Mouse (Mus musculus): Measurements from ENCODE around the gene Lmf1. TPM values are rescaled to one million over a fixed set of nuclear protein-coding genes. Genes with fewer than 3 reads are reported as not detected.

The Lmf1 gene
- polyA plus RNA-seq, 1 experiment from 2014 or later = 34.9 TPM

GRCm38 (mm10) chr17:25698446-25698845 lies 119.6 kb downstream of the Lmf1 start:
- Histone ChIP-seq H3K4me2 (no peak overlapping the region), H3K36me3 (ENCODE audit: control insufficient read depth, insufficient read depth, low read length) (no peaks in the 10 kb centered on the region), H3K27ac (ENCODE audit: low read depth, low read length) (no peak overlapping the region), H3K27me3 (ENCODE audit: control insufficient read depth, insufficient read depth, low read length) (peaks cover 6% of the 10 kb centered on the region; the same call in 1 of the 2 replicates), H3K9me3 (replicated peaks; ENCODE audit: control insufficient read depth, low read length) (no peaks in the 10 kb centered on the region), H3K4me1 (ENCODE audit: control insufficient read depth, insufficient read depth, low read length) (no peaks in the 10 kb centered on the region), H3K4me3 (ENCODE audit: low read depth, low read length) (no peak overlapping the region), H3K9ac (ENCODE audit: low read depth, low read length) (no peak overlapping the region)
- 14% methylated on average over 7 of the region's 7 CpGs for WGBS (ENCODE audit: insufficient replicate concordance)
- no peak for ATAC-seq (replicated peaks; ENCODE audit: insufficient number of reproducible peaks, low FRiP score, low TSS enrichment)

GRCm38 (mm10) chr17:25700863-25701496 lies 122.1 kb downstream of the Lmf1 start:
- no peak overlapping the region for H3K9ac ChIP-seq (ENCODE audit: low read depth, low read length)
- H3K9me3 ChIP-seq (replicated peaks; ENCODE audit: control insufficient read depth, low read length) = no peaks in the 10 kb centered on the region
- H3K4me3 ChIP-seq (ENCODE audit: low read depth, low read length) = no peak overlapping the region
- no peaks in the 10 kb centered on the region for H3K4me1 ChIP-seq (ENCODE audit: control insufficient read depth, insufficient read depth, low read length)
- H3K27ac ChIP-seq (ENCODE audit: low read depth, low read length) = no peak overlapping the region
- H3K27me3 ChIP-seq (ENCODE audit: control insufficient read depth, insufficient read depth, low read length) = peaks cover 6% of the 10 kb centered on the region; the same call in 1 of the 2 replicates
- no peak overlapping the region for H3K4me2 ChIP-seq
- no peaks in the 10 kb centered on the region for H3K36me3 ChIP-seq (ENCODE audit: control insufficient read depth, insufficient read depth, low read length)
- no peak for ATAC-seq (replicated peaks; ENCODE audit: insufficient number of reproducible peaks, low FRiP score, low TSS enrichment)
- 58% methylated on average over 9 of the region's 9 CpGs for WGBS (ENCODE audit: insufficient replicate concordance)

- no peak overlapping the region for H3K9ac ChIP-seq (ENCODE audit: low read depth, low read length)
- no peak overlapping the region for H3K27ac ChIP-seq (ENCODE audit: low read depth, low read length)
- H3K9me3 ChIP-seq (replicated peaks; ENCODE audit: control insufficient read depth, low read length) = 0 out of 2 replicates have a peak, but pooled peaks cover 2% of the 10 kb centered on the region
- ATAC-seq (replicated peaks; ENCODE audit: insufficient number of reproducible peaks, low FRiP score, low TSS enrichment) = no peak
- H3K27me3 ChIP-seq (ENCODE audit: control insufficient read depth, insufficient read depth, low read length) = no peaks in the 10 kb centered on the region; the same call in 1 of the 2 replicates
- no peaks in the 10 kb centered on the region for H3K4me1 ChIP-seq (ENCODE audit: control insufficient read depth, insufficient read depth, low read length)
- no peak overlapping the region for H3K4me2 ChIP-seq
- H3K36me3 ChIP-seq (ENCODE audit: control insufficient read depth, insufficient read depth, low read length) = no peaks in the 10 kb centered on the region
- 84% methylated on average over 2 of the region's 2 CpGs for WGBS (ENCODE audit: insufficient replicate concordance)
- H3K4me3 ChIP-seq (ENCODE audit: low read depth, low read length) = no peak overlapping the region
Measured at GRCm38 (mm10) chr17:25709994-25710393, 131.1 kb downstream of the Lmf1 start.

GRCm38 (mm10) chr17:25711136-25711535 lies 132.3 kb downstream of the Lmf1 start:
- H3K9ac ChIP-seq (ENCODE audit: low read depth, low read length) = no peak overlapping the region
- no peak overlapping the region for H3K4me2 ChIP-seq
- peaks cover 8% of the 10 kb centered on the region for H3K27me3 ChIP-seq (ENCODE audit: control insufficient read depth, insufficient read depth, low read length)
- H3K4me3 ChIP-seq (ENCODE audit: low read depth, low read length) = no peak overlapping the region
- H3K9me3 ChIP-seq (replicated peaks; ENCODE audit: control insufficient read depth, low read length) = 0 out of 2 replicates have a peak, but pooled peaks cover 2% of the 10 kb centered on the region
- 75% methylated on average over 4 of the region's 4 CpGs for WGBS (ENCODE audit: insufficient replicate concordance)
- H3K27ac ChIP-seq (ENCODE audit: low read depth, low read length) = no peak overlapping the region
- no peaks in the 10 kb centered on the region for H3K36me3 ChIP-seq (ENCODE audit: control insufficient read depth, insufficient read depth, low read length)
- 0 out of 2 replicates have a peak, but pooled peaks cover 1% of the 10 kb centered on the region for H3K4me1 ChIP-seq (ENCODE audit: control insufficient read depth, insufficient read depth, low read length)
- no peak for ATAC-seq (replicated peaks; ENCODE audit: insufficient number of reproducible peaks, low FRiP score, low TSS enrichment)

Other genes starting within 250 kb of the Lmf1 start
- not detected in 2 replicates for gene Tpsab1, start 233.5 kb upstream of the Lmf1 start, polyA plus RNA-seq (2014; fragmentation: Nextera tagmentation; extraction: Ambion mirVana)
- gene Tpsb2, start 212.8 kb upstream of the Lmf1 start, polyA plus RNA-seq (2014; fragmentation: Nextera tagmentation; extraction: Ambion mirVana) = not detected in 2 replicates
- gene Tpsg1, start 209.8 kb upstream of the Lmf1 start, polyA plus RNA-seq (2014; fragmentation: Nextera tagmentation; extraction: Ambion mirVana) = 0.69 and 1.6 TPM in 2 replicates
- gene Cacna1h, start 145.3 kb upstream of the Lmf1 start, polyA plus RNA-seq (2014; fragmentation: Nextera tagmentation; extraction: Ambion mirVana) = 10.3 and 10.6 TPM in 2 replicates
- gene Tekt4, start 124.5 kb upstream of the Lmf1 start, polyA plus RNA-seq (2014; fragmentation: Nextera tagmentation; extraction: Ambion mirVana) = 0.97 and 1.2 TPM in 2 replicates
- gene Sstr5, start 81.8 kb upstream of the Lmf1 start, polyA plus RNA-seq (2014; fragmentation: Nextera tagmentation; extraction: Ambion mirVana) = 0.84 and 1.0 TPM in 2 replicates
- gene Sox8, start 8.4 kb upstream of the Lmf1 start, polyA plus RNA-seq (2014; fragmentation: Nextera tagmentation; extraction: Ambion mirVana) = 2.0 and 2.9 TPM in 2 replicates
- gene Gng13, start 138.1 kb downstream of the Lmf1 start, polyA plus RNA-seq (2014; fragmentation: Nextera tagmentation; extraction: Ambion mirVana) = 2.1 and 2.7 TPM in 2 replicates
- gene Chtf18, start 148.3 kb downstream of the Lmf1 start, polyA plus RNA-seq (2014; fragmentation: Nextera tagmentation; extraction: Ambion mirVana) = 12.6 and 12.8 TPM in 2 replicates
- gene Rpusd1, start 148.6 kb downstream of the Lmf1 start, polyA plus RNA-seq (2014; fragmentation: Nextera tagmentation; extraction: Ambion mirVana) = 11.7 and 12.9 TPM in 2 replicates
- gene Mslnl, start 157.0 kb downstream of the Lmf1 start, polyA plus RNA-seq (2014; fragmentation: Nextera tagmentation; extraction: Ambion mirVana) = not detected in 2 replicates
- gene Msln, start 175.3 kb downstream of the Lmf1 start, polyA plus RNA-seq (2014; fragmentation: Nextera tagmentation; extraction: Ambion mirVana) = 3.1 and 3.4 TPM in 2 replicates
- 27.9 and 31.8 TPM in 2 replicates for gene Narfl, start 194.7 kb downstream of the Lmf1 start, polyA plus RNA-seq (2014; fragmentation: Nextera tagmentation; extraction: Ambion mirVana)
- 47.2 and 52.3 TPM in 2 replicates for gene Haghl, start 206.6 kb downstream of the Lmf1 start, polyA plus RNA-seq (2014; fragmentation: Nextera tagmentation; extraction: Ambion mirVana)
- 0.13 TPM in 1 of 2 replicates, not detected in the other for gene Ccdc78, start 207.5 kb downstream of the Lmf1 start, polyA plus RNA-seq (2014; fragmentation: Nextera tagmentation; extraction: Ambion mirVana)
- gene Fam173a, start 213.8 kb downstream of the Lmf1 start, polyA plus RNA-seq (2014; fragmentation: Nextera tagmentation; extraction: Ambion mirVana) = 71.8 and 74.0 TPM in 2 replicates
- 0.29 TPM in 1 of 2 replicates, not detected in the other for gene AC134908.4, start 216.6 kb downstream of the Lmf1 start, polyA plus RNA-seq (2014; fragmentation: Nextera tagmentation; extraction: Ambion mirVana)
- 6.2 and 8.3 TPM in 2 replicates for gene Metrn, start 218.1 kb downstream of the Lmf1 start, polyA plus RNA-seq (2014; fragmentation: Nextera tagmentation; extraction: Ambion mirVana)
- gene Fbxl16, start 230.0 kb downstream of the Lmf1 start, polyA plus RNA-seq (2014; fragmentation: Nextera tagmentation; extraction: Ambion mirVana) = 1.1 and 1.4 TPM in 2 replicates
- 14.4 and 17.7 TPM in 2 replicates for gene Wdr24, start 244.5 kb downstream of the Lmf1 start, polyA plus RNA-seq (2014; fragmentation: Nextera tagmentation; extraction: Ambion mirVana)
- 30.9 and 42.6 TPM in 2 replicates for gene Jmjd8, start 249.8 kb downstream of the Lmf1 start, polyA plus RNA-seq (2014; fragmentation: Nextera tagmentation; extraction: Ambion mirVana)